Mouse (Mus musculus) liver, embryonic 11.5 days (tissue): ENCODE measurements around the gene Pdia5. TPM values are rescaled to one million over a fixed set of nuclear protein-coding genes. Genes with fewer than 3 reads are reported as not detected.

Experiments
- ATAC-seq: fragments of 200-750 bp; cut with Nextera tagmentation; replicated peaks from 2 replicates; pipeline ENCODE4 v1.8.0; 2017; ENCODE audit warnings: moderate number of reproducible peaks, mild to moderate bottlenecking, moderate TSS enrichment, moderate library complexity; ENCODE audit not compliant: low FRiP score
- DNase-seq: peaks from one replicate; pipeline ENCODE4 v3.0.0-alpha.2; 2017; ENCODE audit warnings: low spot score
- H3K27ac ChIP-seq: fragments of 300-500 bp; sonication (generic); 2 replicates; pipeline ENCODE4 v1.5.1; 2014; ENCODE audit warnings: mild to moderate bottlenecking, low read depth, low read length, control low read depth
- H3K27me3 ChIP-seq: fragments of 300-500 bp; sonication (generic); replicated peaks from 2 replicates; pipeline ENCODE4 v1.6.1; 2014; ENCODE audit warnings: low read length, mixed read lengths; ENCODE audit not compliant: control insufficient read depth, insufficient read depth
- H3K36me3 ChIP-seq: fragments of 300-500 bp; sonication (generic); 2 replicates; pipeline ENCODE4 v1.6.1; 2014; ENCODE audit warnings: mild to moderate bottlenecking, low read length, moderate library complexity, mixed read lengths; ENCODE audit not compliant: control insufficient read depth, insufficient read depth
- H3K4me1 ChIP-seq: fragments of 300-500 bp; sonication (generic); replicated peaks from 2 replicates; pipeline ENCODE4 v1.6.1; 2014; ENCODE audit warnings: low read length, mixed read lengths; ENCODE audit not compliant: control insufficient read depth, insufficient read depth
- H3K4me2 ChIP-seq: fragments of 300-500 bp; sonication (generic); 2 replicates; pipeline ENCODE4 v1.6.1; 2014; ENCODE audit warnings: mild to moderate bottlenecking, control low read depth, moderate library complexity
- H3K4me3 ChIP-seq: fragments of 300-500 bp; sonication (generic); 2 replicates; pipeline ENCODE4 v1.5.1; 2014; ENCODE audit warnings: low read depth, low read length, control low read depth
- H3K9ac ChIP-seq: fragments of 300-500 bp; sonication (generic); 2 replicates; pipeline ENCODE4 v1.6.1; 2014; ENCODE audit warnings: low read depth, low read length, control low read depth
- H3K9me3 ChIP-seq: fragments of 300-500 bp; sonication (generic); 2 replicates; pipeline ENCODE4 v1.6.1; 2016; ENCODE audit warnings: low read length, inconsistent platforms, mixed read lengths; ENCODE audit not compliant: control insufficient read depth
- WGBS: fragments of 180-500 bp; shearing (Covaris S2); extraction: QIAGEN DNeasy Blood & Tissue Kit; methylation state at CpG from one replicate; pipeline ENCODE4 v1.1.7; 2014; 5-methylcytosine and 5-hydroxymethylcytosine counted together
- polyA plus RNA-seq: library from polyadenylated mRNA; unstranded; fragments of >200 nt; fragmentation: Nextera tagmentation; extraction: Ambion mirVana; gene quantifications from 2 replicates; pipeline ENCODE4 v1.2.1, GENCODE M21; 2014

Gene Pdia5
- polyA plus RNA-seq, 1 experiment from 2014 or later = 22.6 TPM

DNA sequence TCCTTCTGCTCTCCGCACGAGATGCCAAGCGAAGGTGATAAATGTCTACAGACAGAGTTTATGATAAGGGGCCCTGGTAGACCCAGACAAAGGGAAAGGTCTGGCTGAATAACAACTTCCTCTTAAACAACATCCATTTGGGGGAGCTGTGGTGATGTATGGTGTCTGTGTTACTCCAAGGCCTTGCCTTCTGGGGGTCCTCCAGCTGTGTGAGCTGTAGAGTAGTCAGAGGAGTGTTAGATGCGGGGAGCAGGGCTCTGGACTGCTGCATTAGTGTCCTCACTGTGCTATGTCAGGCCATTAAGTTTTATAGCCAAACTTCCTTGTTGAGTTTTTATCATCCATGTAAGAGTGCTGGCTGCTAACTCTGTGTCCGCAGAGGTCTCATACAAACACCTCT lies 76.1 kb downstream of the Pdia5 start:
- H3K27me3 ChIP-seq = no peaks in the 10 kb centered on the region
- H3K9ac ChIP-seq = no peak overlapping the region
- no peaks in the 10 kb centered on the region; the same call in 1 of the 2 replicates for H3K36me3 ChIP-seq
- DNase-seq (no peak), ATAC-seq (no peak)
- H3K9me3 ChIP-seq = no peaks in the 10 kb centered on the region
- no peak overlapping the region for H3K4me3 ChIP-seq
- WGBS = 77% methylated on average over 5 of the region's 5 CpGs
- no peak overlapping the region for H3K27ac ChIP-seq
- H3K4me2 ChIP-seq = no peak overlapping the region
- H3K4me1 ChIP-seq = no peaks in the 10 kb centered on the region

DNA sequence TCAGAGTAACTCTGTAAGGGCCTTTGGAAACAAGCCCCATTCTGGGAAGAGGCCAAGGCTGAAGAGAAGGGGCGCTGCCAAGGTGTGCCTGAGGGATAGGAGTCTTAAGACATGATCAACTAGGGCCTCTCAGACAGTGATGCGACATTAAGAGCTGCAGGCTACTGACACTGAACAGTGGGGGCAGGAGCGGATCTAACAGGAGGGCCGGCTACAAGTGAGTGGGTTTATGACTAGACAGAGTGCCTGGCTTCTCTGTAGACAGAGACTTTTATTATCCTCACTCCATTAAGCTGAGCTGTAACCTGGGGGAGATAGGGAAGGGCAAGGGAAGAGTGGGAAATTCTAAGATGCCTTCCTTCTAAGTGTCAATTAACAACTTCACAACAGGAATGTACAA lies 84.0 kb downstream of the Pdia5 start:
- Histone ChIP-seq H3K36me3 (peaks cover 2% of the 10 kb centered on the region; the same call in 1 of the 2 replicates), H3K4me2 (no peak overlapping the region), H3K4me3 (no peak overlapping the region), H3K9ac (no peak overlapping the region), H3K27ac (no peak overlapping the region), H3K4me1 (no peaks in the 10 kb centered on the region), H3K9me3 (no peaks in the 10 kb centered on the region), H3K27me3 (no peaks in the 10 kb centered on the region)
- no peak for DNase-seq
- WGBS = 75% methylated on average over 4 of the region's 4 CpGs
- ATAC-seq = no peak

DNA sequence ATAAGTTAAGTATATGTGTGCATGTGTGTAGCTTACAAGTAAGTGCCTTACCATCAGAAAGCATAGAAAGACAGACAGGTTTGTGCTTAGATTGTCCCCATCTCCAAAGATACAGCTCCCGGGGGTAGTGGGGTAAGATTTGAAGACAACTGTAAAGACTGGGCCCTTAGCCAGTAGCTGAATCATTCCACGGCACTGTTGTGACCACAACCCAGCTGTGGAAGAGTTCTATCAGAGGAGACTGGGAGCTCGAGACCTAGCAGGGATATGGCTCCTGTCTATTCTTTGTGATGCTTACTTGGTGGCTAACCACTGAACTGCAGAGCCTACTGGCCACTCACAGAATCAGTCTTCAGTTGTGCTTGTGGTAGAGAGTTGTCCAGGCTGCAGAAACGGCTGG lies 84.5 kb downstream of the Pdia5 start:
- ATAC-seq (no peak), DNase-seq (no peak)
- no peak overlapping the region for H3K27ac ChIP-seq
- H3K36me3 ChIP-seq = peaks cover 2% of the 10 kb centered on the region; the same call in 1 of the 2 replicates
- WGBS = 87% methylated on average over 4 of the region's 4 CpGs
- no peaks in the 10 kb centered on the region for H3K4me1 ChIP-seq
- no peak overlapping the region for H3K4me3 ChIP-seq
- no peak overlapping the region for H3K4me2 ChIP-seq
- H3K9ac ChIP-seq = no peak overlapping the region
- H3K27me3 ChIP-seq = no peaks in the 10 kb centered on the region
- H3K9me3 ChIP-seq = no peaks in the 10 kb centered on the region

DNA sequence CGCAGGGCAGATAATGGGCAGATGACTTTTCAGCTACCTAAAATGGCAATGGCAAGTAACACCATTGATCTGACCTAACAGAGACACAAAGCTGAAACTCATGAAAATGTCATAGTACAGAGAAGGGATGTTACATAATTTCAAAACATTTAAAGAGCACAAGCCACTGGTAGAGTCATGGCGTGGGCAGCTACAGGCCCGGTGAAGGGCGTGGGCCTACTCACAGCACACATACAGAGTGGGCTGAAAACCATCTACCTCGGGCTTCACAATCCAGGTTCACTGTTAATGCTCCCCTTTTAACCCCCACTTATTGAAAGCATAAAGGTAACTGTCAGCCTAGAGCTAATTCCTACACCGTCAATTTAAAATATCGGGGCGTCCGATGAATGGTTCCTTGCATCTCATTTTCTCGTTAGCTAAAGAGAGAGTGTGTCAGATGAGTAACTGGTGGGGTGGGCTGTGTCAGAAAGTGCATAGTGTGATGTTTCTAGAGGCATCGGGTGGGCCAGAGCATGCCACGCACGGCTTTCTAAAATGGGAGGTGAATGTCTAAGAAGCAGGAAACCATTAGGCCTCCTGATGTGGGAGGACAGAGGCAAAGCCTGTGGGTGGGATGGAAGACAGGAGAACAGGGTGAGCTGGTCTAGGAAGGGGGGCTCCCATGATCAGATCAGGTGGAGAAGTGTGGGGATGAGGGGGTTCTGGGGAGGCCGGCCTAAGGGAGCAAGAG lies 85.2 kb downstream of the Pdia5 start:
- WGBS = 91% methylated on average over 14 of the region's 14 CpGs
- no peaks in the 10 kb centered on the region for H3K27me3 ChIP-seq
- no peaks in the 10 kb centered on the region for H3K4me1 ChIP-seq
- no peak overlapping the region for H3K4me3 ChIP-seq
- no peaks in the 10 kb centered on the region for H3K9me3 ChIP-seq
- DNase-seq (peak; percentile 15), ATAC-seq (no peak)
- H3K9ac ChIP-seq = no peak overlapping the region
- no peak overlapping the region for H3K4me2 ChIP-seq
- H3K27ac ChIP-seq = no peak overlapping the region
- peaks cover 5% of the 10 kb centered on the region; the same call in 1 of the 2 replicates for H3K36me3 ChIP-seq

DNA sequence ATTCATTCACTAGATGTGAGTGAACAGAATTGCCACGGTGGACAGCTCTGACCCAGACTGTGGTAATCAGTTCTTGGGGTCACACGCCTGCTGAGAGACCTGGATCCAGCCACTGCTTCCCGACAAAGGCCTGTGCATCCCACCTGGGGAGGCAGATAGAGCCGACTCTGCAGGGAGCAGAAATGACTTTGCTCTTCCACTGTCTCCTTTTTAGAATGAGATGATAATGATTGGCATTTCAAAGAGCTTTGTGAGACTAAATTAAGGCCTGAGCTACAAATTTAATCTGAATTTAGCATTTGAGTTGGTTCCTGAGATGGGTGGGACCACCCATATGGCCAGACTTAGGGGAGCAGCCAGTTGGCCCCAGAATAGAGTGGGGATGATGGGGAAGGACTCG lies 85.8 kb downstream of the Pdia5 start:
- H3K4me3 ChIP-seq = no peak overlapping the region
- no peaks in the 10 kb centered on the region for H3K4me1 ChIP-seq
- ATAC-seq = no peak
- no peaks in the 10 kb centered on the region for H3K9me3 ChIP-seq
- no peak overlapping the region for H3K4me2 ChIP-seq
- DNase-seq = no peak
- H3K9ac ChIP-seq = no peak overlapping the region
- H3K27ac ChIP-seq = no peak overlapping the region
- H3K27me3 ChIP-seq = no peaks in the 10 kb centered on the region
- WGBS = 82% methylated on average over 5 of the region's 5 CpGs
- peaks cover 6% of the 10 kb centered on the region; the same call in 1 of the 2 replicates for H3K36me3 ChIP-seq

DNA sequence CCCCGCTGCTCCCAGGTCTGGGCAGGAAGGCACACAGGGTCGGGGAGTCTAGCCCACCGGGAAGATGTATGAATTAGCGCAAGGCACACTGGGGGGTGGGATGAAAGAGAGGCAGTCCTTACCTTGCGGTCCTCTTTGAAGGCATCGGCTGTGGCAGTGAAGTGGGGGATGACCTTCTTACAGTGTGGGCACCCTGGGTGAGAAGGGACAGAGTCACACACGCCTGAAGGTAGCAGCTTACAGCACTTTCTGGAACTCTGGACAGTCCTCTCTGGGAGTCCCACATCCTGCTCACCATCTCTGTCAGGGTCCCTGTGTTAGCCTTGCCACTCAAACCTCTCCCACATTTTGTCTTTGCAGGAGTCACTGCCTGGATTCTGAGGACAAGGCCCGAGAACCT lies 86.8 kb downstream of the Pdia5 start:
- ATAC-seq = no peak
- H3K36me3 ChIP-seq = peaks cover 6% of the 10 kb centered on the region; the same call in 1 of the 2 replicates

DNA sequence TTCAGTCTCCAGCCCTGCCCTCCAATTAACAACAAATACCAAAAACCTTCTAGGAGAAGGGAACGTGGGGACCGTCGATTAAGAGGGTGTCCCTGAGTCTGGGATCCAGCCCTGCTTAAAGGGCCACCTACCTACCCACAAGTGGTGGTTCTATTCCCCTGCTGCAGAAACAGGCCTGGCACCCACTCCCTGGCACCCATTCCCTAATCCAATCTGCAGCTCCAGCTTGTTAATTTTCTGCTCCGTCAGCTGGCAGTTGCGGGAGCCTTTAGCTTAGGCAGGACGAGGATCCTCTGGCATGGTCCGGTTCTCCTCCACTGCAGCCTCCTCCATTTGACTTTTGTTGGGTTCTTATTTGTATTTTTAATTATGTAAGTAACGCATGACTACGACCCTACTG lies 87.3 kb downstream of the Pdia5 start:
- Histone ChIP-seq H3K9ac (no peak overlapping the region), H3K27ac (no peak overlapping the region), H3K36me3 (peaks cover 6% of the 10 kb centered on the region; the same call in 1 of the 2 replicates), H3K27me3 (no peaks in the 10 kb centered on the region), H3K4me2 (no peak overlapping the region), H3K4me1 (no peaks in the 10 kb centered on the region), H3K9me3 (no peaks in the 10 kb centered on the region), H3K4me3 (no peak overlapping the region)
- DNase-seq = no peak
- ATAC-seq = no peak
- WGBS = 93% methylated on average over 9 of the region's 9 CpGs

More for the DNA sequence above, 86.8 kb downstream of the Pdia5 start:
- no peak overlapping the region for H3K4me2 ChIP-seq
- WGBS = 91% methylated on average over 8 of the region's 8 CpGs
- H3K4me1 ChIP-seq = no peaks in the 10 kb centered on the region
- H3K27ac ChIP-seq = no peak overlapping the region
- no peak overlapping the region for H3K4me3 ChIP-seq
- H3K9me3 ChIP-seq = no peaks in the 10 kb centered on the region
- no peak overlapping the region for H3K9ac ChIP-seq
- H3K27me3 ChIP-seq = no peaks in the 10 kb centered on the region
- DNase-seq = no peak

DNA sequence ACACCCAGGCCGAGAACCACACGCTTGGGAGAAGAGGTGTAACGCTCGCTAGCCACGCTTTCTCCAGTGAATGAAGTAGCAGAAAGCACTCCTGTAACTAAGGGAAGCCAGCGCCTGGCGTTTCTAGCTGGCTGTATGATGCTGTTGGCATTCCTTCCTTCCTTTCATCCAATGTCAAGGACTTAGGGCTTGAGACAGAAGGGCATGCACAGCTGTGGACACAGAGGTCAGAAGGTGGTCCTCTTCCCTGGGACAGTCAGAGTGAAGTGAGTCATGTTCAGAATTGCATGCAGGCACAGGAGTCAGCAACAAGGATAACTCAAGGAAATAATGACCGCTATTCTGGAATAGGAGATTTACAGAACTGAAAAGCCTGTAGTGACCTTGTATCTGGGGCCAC lies 97.9 kb downstream of the Pdia5 start:
- Histone ChIP-seq H3K4me3 (no peak overlapping the region), H3K36me3 (no peaks in the 10 kb centered on the region; the same call in 1 of the 2 replicates), H3K9me3 (no peaks in the 10 kb centered on the region), H3K9ac (no peak overlapping the region), H3K27me3 (no peaks in the 10 kb centered on the region), H3K27ac (no peak overlapping the region), H3K4me1 (no peaks in the 10 kb centered on the region), H3K4me2 (no peak overlapping the region)
- ATAC-seq (no peak), DNase-seq (no peak)
- WGBS = 86% methylated on average over 8 of the region's 8 CpGs

DNA sequence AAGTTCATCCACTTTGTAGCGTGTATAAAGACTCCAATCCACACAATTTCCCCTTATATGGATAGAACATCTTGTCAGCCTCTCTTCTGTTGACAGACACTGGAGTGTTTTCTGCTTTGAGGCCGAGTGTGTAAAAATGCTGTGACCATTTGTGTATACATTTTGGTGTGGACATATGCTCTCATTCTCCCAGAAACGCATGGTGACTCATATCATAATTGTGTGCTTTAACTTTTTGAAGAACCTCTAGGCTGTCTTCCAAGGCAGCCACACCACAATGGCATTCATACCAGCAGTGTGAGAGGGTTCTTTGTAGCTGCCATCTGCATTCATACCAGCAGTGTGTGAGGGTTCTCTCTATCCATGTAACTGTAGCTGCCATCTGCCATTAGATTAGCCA lies 105.0 kb downstream of the Pdia5 start:
- no peak overlapping the region for H3K9ac ChIP-seq
- 79% methylated on average over 3 of the region's 3 CpGs for WGBS
- ATAC-seq (no peak), DNase-seq (no peak)
- no peak overlapping the region for H3K27ac ChIP-seq
- H3K4me2 ChIP-seq = no peak overlapping the region
- H3K9me3 ChIP-seq = no peaks in the 10 kb centered on the region
- no peaks in the 10 kb centered on the region for H3K27me3 ChIP-seq
- no peak overlapping the region for H3K4me3 ChIP-seq
- H3K4me1 ChIP-seq = no peaks in the 10 kb centered on the region
- no peaks in the 10 kb centered on the region for H3K36me3 ChIP-seq
